Mouse (Mus musculus) ES-Bruce4 (cell line): ENCODE data around the gene Bdkrb2.

Experiments used
- CTCF ChIP-seq: IDR thresholded peaks from one replicate; pipeline ENCODE4 v1.8.1; 2011; ENCODE audit warnings: low read depth, low read length
- EP300 ChIP-seq: IDR thresholded peaks from 2 replicates; pipeline ENCODE4 v1.6.1; 2011; ENCODE audit warnings: low read depth, low read length; ENCODE audit not compliant: insufficient read depth

- TF ChIP-seq CTCF (no peak), EP300 (peak; percentile 67; the same call in 1 of the 2 replicates)
These were observed 2.0 kb upstream of the Bdkrb2 start for GRCm38 (mm10) chr12:105561007-105561534.
